Mouse (Mus musculus) heart, adult 2 months (tissue): ENCODE measurements around the gene Crabp1.

ENCODE experiments used
- CTCF ChIP-seq: fragments of 200-600 bp; IDR thresholded peaks from 2 replicates; pipeline ENCODE4 v1.8.1; 2022; ENCODE audit warnings: antibody characterized with exemption, mild to moderate bottlenecking, moderate library complexity
- EP300 ChIP-seq: fragments of 200-500 bp; IDR thresholded peaks from 2 replicates; pipeline ENCODE4 v1.6.1; 2011; ENCODE audit warnings: low read depth, low read length, control low read depth; ENCODE audit not compliant: insufficient read depth
- POLR2A ChIP-seq: fragments of 200-500 bp; IDR thresholded peaks from 2 replicates; pipeline ENCODE4 v1.6.1; 2011; ENCODE audit warnings: mild to moderate bottlenecking, low read depth, low read length, control low read depth; ENCODE audit not compliant: insufficient read depth

DNA sequence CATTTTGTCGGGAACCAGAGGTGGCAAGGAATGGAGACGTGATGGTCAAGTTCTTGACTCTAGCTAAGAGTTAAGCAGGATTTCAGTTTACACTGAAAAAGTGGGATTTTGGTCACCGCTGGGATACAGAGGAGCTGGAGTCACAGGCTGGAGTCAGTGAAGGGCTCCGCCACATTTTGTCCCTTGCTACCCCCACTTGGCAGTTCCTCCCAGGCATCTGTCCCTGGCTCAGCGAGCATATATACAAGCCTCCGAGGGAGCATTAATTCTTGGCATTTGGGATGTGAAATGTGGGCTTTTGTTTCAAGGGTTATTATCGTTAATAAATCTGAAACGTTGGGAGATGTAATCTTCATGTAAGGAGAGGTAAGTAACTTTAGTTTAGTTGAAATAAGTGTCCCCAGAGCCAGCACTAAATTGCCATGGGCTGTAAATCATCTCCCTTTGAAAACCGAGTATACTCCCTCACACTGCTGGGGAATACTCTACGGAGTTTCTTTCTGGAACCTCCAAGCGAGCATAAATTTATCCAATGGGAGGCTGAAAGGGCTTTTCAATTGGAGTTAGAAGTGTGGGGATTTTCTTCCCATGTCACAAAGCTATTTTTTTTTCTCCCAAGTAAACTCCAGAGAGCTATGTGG is 5.7 kb downstream of the Crabp1 start:
- TF ChIP-seq POLR2A (no peak), CTCF (no peak), EP300 (no peak)
